Mouse (Mus musculus) heart, embryonic 16.5 days (tissue): ENCODE measurements around the gene Rfx1. TPM values are rescaled to one million over a fixed set of nuclear protein-coding genes. Genes with fewer than 3 reads are reported as not detected.

Experiments used
- ATAC-seq: fragments of 200-750 bp; cut with Nextera tagmentation; replicated peaks from 2 replicates; pipeline ENCODE4 v1.8.0; 2017; ENCODE audit warnings: moderate number of reproducible peaks; ENCODE audit not compliant: insufficient read depth, low FRiP score; ENCODE audit errors: extremely low read depth
- H3K27ac ChIP-seq: fragments of 300-500 bp; sonication (generic); 2 replicates; pipeline ENCODE4 v1.5.1; 2014; ENCODE audit warnings: mild to moderate bottlenecking, low read length, control low read depth, moderate library complexity
- H3K27me3 ChIP-seq: fragments of 300-500 bp; sonication (generic); 2 replicates; pipeline ENCODE4 v1.6.1; 2014; ENCODE audit warnings: low read length, mixed read lengths; ENCODE audit not compliant: control insufficient read depth, insufficient read depth
- H3K36me3 ChIP-seq: fragments of 300-500 bp; sonication (generic); 2 replicates; pipeline ENCODE4 v1.6.1; 2014; ENCODE audit not compliant: control insufficient read depth, insufficient read depth
- H3K4me1 ChIP-seq: fragments of 300-500 bp; sonication (generic); 2 replicates; pipeline ENCODE4 v1.6.1; 2014; ENCODE audit warnings: low read length, mixed read lengths; ENCODE audit not compliant: control insufficient read depth, insufficient read depth
- H3K4me2 ChIP-seq: fragments of 300-500 bp; sonication (generic); 2 replicates; pipeline ENCODE4 v1.6.1; 2014; ENCODE audit warnings: low read depth, mild to moderate bottlenecking, control low read depth, low read length
- H3K4me3 ChIP-seq: fragments of 300-500 bp; sonication (generic); 2 replicates; pipeline ENCODE4 v1.5.1; 2014; ENCODE audit warnings: mild to moderate bottlenecking, control low read depth, low read length
- H3K9ac ChIP-seq: fragments of 300-500 bp; sonication (generic); 2 replicates; pipeline ENCODE4 v1.6.1; 2014; ENCODE audit warnings: low read length, control low read depth
- H3K9me3 ChIP-seq: fragments of 300-500 bp; sonication (generic); replicated peaks from 2 replicates; pipeline ENCODE4 v1.6.1; 2016; ENCODE audit warnings: low read length; ENCODE audit not compliant: control insufficient read depth
- WGBS: fragments of 180-500 bp; shearing (Covaris S2); extraction: QIAGEN DNeasy Blood & Tissue Kit; methylation state at CpG from one replicate; pipeline ENCODE4 v1.1.7; 2014; 5-methylcytosine and 5-hydroxymethylcytosine counted together
- polyA plus RNA-seq: library from polyadenylated mRNA; unstranded; fragments of >200 nt; fragmentation: Nextera tagmentation; extraction: Ambion mirVana; gene quantifications from 2 replicates; pipeline ENCODE4 v1.2.1, GENCODE M21; 2015

Gene Rfx1
- polyA plus RNA-seq, 1 experiment from 2014 or later, result 5.9 TPM

- no peaks in the 10 kb centered on the region for H3K27me3 ChIP-seq
- ATAC-seq, result no peak
- H3K9ac ChIP-seq, result no peak overlapping the region
- WGBS, result 89% methylated on average over 6 of the region's 6 CpGs
- H3K36me3 ChIP-seq, result peaks cover 6% of the 10 kb centered on the region; the same call in 1 of the 2 replicates
- peaks cover 13% of the 10 kb centered on the region for H3K4me1 ChIP-seq
- H3K4me3 ChIP-seq, result no peak overlapping the region
- H3K9me3 ChIP-seq, result no peaks in the 10 kb centered on the region
- no peak overlapping the region for H3K4me2 ChIP-seq
- no peak overlapping the region for H3K27ac ChIP-seq
Observed at GRCm38 (mm10) chr8:84106216-84107040, 39.8 kb downstream of the Rfx1 start.

GRCm38 (mm10) chr8:84115646-84116045 is 49.0 kb downstream of the Rfx1 start:
- no peaks in the 10 kb centered on the region for H3K36me3 ChIP-seq
- ATAC-seq, result no peak
- no peak overlapping the region for H3K4me3 ChIP-seq
- 0 out of 2 replicates have a peak, but pooled peaks cover 4% of the 10 kb centered on the region for H3K9me3 ChIP-seq
- H3K27me3 ChIP-seq, result no peaks in the 10 kb centered on the region
- WGBS, result 80% methylated on average over 6 of the region's 6 CpGs
- H3K9ac ChIP-seq, result no peak overlapping the region
- no peak overlapping the region for H3K27ac ChIP-seq
- H3K4me2 ChIP-seq, result no peak overlapping the region
- no peaks in the 10 kb centered on the region for H3K4me1 ChIP-seq

GRCm38 (mm10) chr8:84122151-84122550 is 55.5 kb downstream of the Rfx1 start:
- Histone ChIP-seq H3K27me3 (no peaks in the 10 kb centered on the region), H3K4me3 (no peak overlapping the region), H3K27ac (no peak overlapping the region), H3K4me2 (no peak overlapping the region), H3K4me1 (no peaks in the 10 kb centered on the region), H3K9me3 (0 out of 2 replicates have a peak, but pooled peaks cover 4% of the 10 kb centered on the region), H3K9ac (no peak overlapping the region), H3K36me3 (no peaks in the 10 kb centered on the region)
- WGBS, result 69% methylated on average over 3 of the region's 3 CpGs
- ATAC-seq, result no peak

- 44% methylated on average over 9 of the region's 9 CpGs for WGBS
- H3K36me3 ChIP-seq, result no peaks in the 10 kb centered on the region
Observed at GRCm38 (mm10) chr8:84125656-84126055, 59.0 kb downstream of the Rfx1 start, which contains the start of gene Podnl1. Podnl1 (plus strand) TSS chr8:84125989.

GRCm38 (mm10) chr8:84126742-84127141 is 60.1 kb downstream of the Rfx1 start:
- 0 out of 2 replicates have a peak, but pooled peaks have one; percentile 19 for ATAC-seq
- WGBS, result 73% methylated on average over 2 of the region's 2 CpGs
- no peak overlapping the region for H3K4me3 ChIP-seq

More at GRCm38 (mm10) chr8:84125656-84126055, 59.0 kb downstream of the Rfx1 start, which contains the start of gene Podnl1:
- no peak within 1 kb of the TSS for H3K4me2 ChIP-seq
- no peak within 1 kb of the TSS for H3K9ac ChIP-seq
- no peaks in the 10 kb centered on the region for H3K27me3 ChIP-seq
- 0 out of 2 replicates have a peak, but pooled peaks have one; percentile 23 for ATAC-seq
- no peak within 1 kb of the TSS for H3K4me3 ChIP-seq
- no peaks in the 10 kb centered on the region for H3K9me3 ChIP-seq
- no peaks in the 10 kb centered on the region for H3K4me1 ChIP-seq
- H3K27ac ChIP-seq, result no peak within 1 kb of the TSS

GRCm38 (mm10) chr8:84127202-84127901 is 60.7 kb downstream of the Rfx1 start:
- WGBS, result 52% methylated on average over 16 of the region's 17 CpGs
- H3K27ac ChIP-seq, result no peak overlapping the region
- H3K9me3 ChIP-seq, result no peaks in the 10 kb centered on the region
- no peak overlapping the region for H3K4me3 ChIP-seq
- ATAC-seq, result peak; percentile 29; the same call in 1 of the 2 replicates
- no peak overlapping the region for H3K4me2 ChIP-seq
- H3K36me3 ChIP-seq, result no peaks in the 10 kb centered on the region
- no peak overlapping the region for H3K9ac ChIP-seq
- no peaks in the 10 kb centered on the region for H3K27me3 ChIP-seq
- no peaks in the 10 kb centered on the region for H3K4me1 ChIP-seq

More at GRCm38 (mm10) chr8:84126742-84127141, 60.1 kb downstream of the Rfx1 start:
- H3K27me3 ChIP-seq, result no peaks in the 10 kb centered on the region
- H3K4me1 ChIP-seq, result no peaks in the 10 kb centered on the region
- no peaks in the 10 kb centered on the region for H3K9me3 ChIP-seq
- no peak overlapping the region for H3K4me2 ChIP-seq
- H3K27ac ChIP-seq, result no peak overlapping the region
- no peaks in the 10 kb centered on the region for H3K36me3 ChIP-seq
- H3K9ac ChIP-seq, result no peak overlapping the region

GRCm38 (mm10) chr8:84128277-84128676 is 61.6 kb downstream of the Rfx1 start:
- Histone ChIP-seq H3K4me2 (no peak overlapping the region), H3K27me3 (no peaks in the 10 kb centered on the region), H3K9ac (no peak overlapping the region), H3K4me3 (no peak overlapping the region), H3K27ac (no peak overlapping the region), H3K36me3 (peaks cover 5% of the 10 kb centered on the region; the same call in 1 of the 2 replicates), H3K9me3 (no peaks in the 10 kb centered on the region), H3K4me1 (no peaks in the 10 kb centered on the region)
- ATAC-seq, result no peak; the same call in 1 of the 2 replicates
- 51% methylated on average over 8 of the region's 8 CpGs for whole genome bisulfite sequencing

- H3K27ac ChIP-seq, result no peak overlapping the region
- no peaks in the 10 kb centered on the region for H3K9me3 ChIP-seq
- H3K4me1 ChIP-seq, result no peaks in the 10 kb centered on the region
- WGBS, result 42% methylated on average over 30 of the region's 30 CpGs
- H3K36me3 ChIP-seq, result peaks cover 20% of the 10 kb centered on the region
- H3K9ac ChIP-seq, result no peak overlapping the region
- H3K4me3 ChIP-seq, result no peak overlapping the region
- H3K4me2 ChIP-seq, result no peak overlapping the region
- ATAC-seq, result no peak
- no peaks in the 10 kb centered on the region for H3K27me3 ChIP-seq
Observed at GRCm38 (mm10) chr8:84130806-84131205, 64.2 kb downstream of the Rfx1 start.

GRCm38 (mm10) chr8:84132225-84132624 is 65.6 kb downstream of the Rfx1 start:
- no peak overlapping the region for H3K9ac ChIP-seq
- no peak overlapping the region for H3K4me3 ChIP-seq
- no peaks in the 10 kb centered on the region for H3K9me3 ChIP-seq
- H3K27ac ChIP-seq, result no peak overlapping the region
- H3K36me3 ChIP-seq, result peaks cover 27% of the 10 kb centered on the region
- H3K27me3 ChIP-seq, result no peaks in the 10 kb centered on the region
- H3K4me1 ChIP-seq, result no peaks in the 10 kb centered on the region
- 76% methylated on average over 8 of the region's 8 CpGs for WGBS
- no peak for ATAC-seq
- no peak overlapping the region for H3K4me2 ChIP-seq
